Mouse (Mus musculus): ENCODE data around the gene Slc16a12. TPM values are rescaled to one million over a fixed set of nuclear protein-coding genes. Genes with fewer than 3 reads are reported as not detected.

Slc16a12 gene
- total and polyA plus RNA-seq, 2 experiments from 2014 or later: 7.2 to 10.3 TPM

DNA sequence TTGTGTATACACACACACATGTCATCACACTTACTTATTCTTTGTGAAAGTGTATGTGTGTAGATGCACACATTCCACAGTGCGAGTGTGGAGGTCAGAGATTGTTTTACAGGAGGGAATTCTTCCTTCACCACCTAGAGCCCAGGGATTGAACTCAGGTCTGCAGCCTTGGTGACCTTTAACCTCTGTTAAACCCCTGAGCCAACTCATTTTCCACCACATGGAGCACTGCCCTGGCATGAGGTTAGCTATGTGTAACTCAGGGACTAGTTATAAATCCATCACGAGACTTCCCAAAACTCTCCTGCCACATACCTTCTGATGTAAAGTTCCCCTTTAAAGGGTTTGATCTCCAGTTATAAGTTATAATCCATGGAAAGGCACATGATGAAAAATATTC, 38.9 kb downstream of the Slc16a12 start:
- H3K4me3 ChIP-seq (ENCODE audit: low read depth, low read length): no peak overlapping the region
- DNase-seq (ENCODE audit: low spot score) (no peak), ATAC-seq (ENCODE audit: insufficient read depth, low read depth) (no peak)
- H3K27me3 ChIP-seq (ENCODE audit: control insufficient read depth, insufficient read depth, low read length): no peaks in the 10 kb centered on the region
- no peaks in the 10 kb centered on the region for H3K36me3 ChIP-seq (replicated peaks; ENCODE audit: control insufficient read depth, insufficient read depth, low read length)
- H3K4me1 ChIP-seq (ENCODE audit: control insufficient read depth, insufficient read depth): 0 out of 2 replicates have a peak, but pooled peaks cover 3% of the 10 kb centered on the region
- no peaks in the 10 kb centered on the region for H3K9me3 ChIP-seq (replicated peaks; ENCODE audit: control insufficient read depth, low read length)
- H3K4me2 ChIP-seq (ENCODE audit: low read depth, low read length): no peak overlapping the region
- H3K9ac ChIP-seq (replicated peaks; ENCODE audit: low read depth, low read length): no peak overlapping the region
- no peak overlapping the region for H3K27ac ChIP-seq (ENCODE audit: low read depth)
- WGBS: 94% methylated on average over 2 of the region's 2 CpGs
- TF ChIP-seq EP300 (IDR thresholded peaks at IDR 0.05; ENCODE audit: low read depth) (no peak), CTCF (IDR thresholded peaks at IDR 0.05; ENCODE audit: low read depth) (no peak)

DNA sequence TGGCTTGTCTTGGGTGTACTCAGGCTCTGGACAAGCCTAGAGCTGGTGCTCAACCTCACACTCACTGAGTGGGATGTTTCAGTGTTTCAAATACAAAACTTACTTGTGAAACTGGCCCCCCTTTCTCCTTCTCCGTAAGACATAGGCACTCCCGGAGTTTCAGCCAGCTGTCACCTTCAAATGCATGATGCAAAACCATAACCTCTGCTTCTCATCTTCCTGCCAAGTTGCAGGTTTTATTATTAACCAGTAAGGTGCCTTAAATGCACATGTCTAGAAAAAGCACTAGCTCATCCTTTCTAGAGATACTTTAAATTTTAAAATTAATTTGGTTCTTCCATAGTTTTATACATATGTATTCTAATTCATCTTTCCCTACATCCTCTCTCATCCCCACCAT, 39.5 kb downstream of the Slc16a12 start:
- no peak for ATAC-seq (ENCODE audit: insufficient read depth, low read depth)
- no peaks in the 10 kb centered on the region for H3K27me3 ChIP-seq (ENCODE audit: control insufficient read depth, insufficient read depth, low read length)
- H3K27ac ChIP-seq (ENCODE audit: low read depth): no peak overlapping the region
- TF ChIP-seq EP300 (IDR thresholded peaks at IDR 0.05; ENCODE audit: low read depth) (no peak), CTCF (IDR thresholded peaks at IDR 0.05; ENCODE audit: low read depth) (no peak)
- no peak overlapping the region for H3K9ac ChIP-seq (replicated peaks; ENCODE audit: low read depth, low read length)
- H3K4me1 ChIP-seq (ENCODE audit: control insufficient read depth, insufficient read depth): 0 out of 2 replicates have a peak, but pooled peaks cover 3% of the 10 kb centered on the region
- no peaks in the 10 kb centered on the region for H3K9me3 ChIP-seq (replicated peaks; ENCODE audit: control insufficient read depth, low read length)
- no peak overlapping the region for H3K4me3 ChIP-seq (ENCODE audit: low read depth, low read length)
- H3K36me3 ChIP-seq (replicated peaks; ENCODE audit: control insufficient read depth, insufficient read depth, low read length): no peaks in the 10 kb centered on the region
- no peak for DNase-seq (ENCODE audit: low spot score)
- WGBS: 57% methylated on average over 2 of the region's 2 CpGs
- no peak overlapping the region for H3K4me2 ChIP-seq (ENCODE audit: low read depth, low read length)

DNA sequence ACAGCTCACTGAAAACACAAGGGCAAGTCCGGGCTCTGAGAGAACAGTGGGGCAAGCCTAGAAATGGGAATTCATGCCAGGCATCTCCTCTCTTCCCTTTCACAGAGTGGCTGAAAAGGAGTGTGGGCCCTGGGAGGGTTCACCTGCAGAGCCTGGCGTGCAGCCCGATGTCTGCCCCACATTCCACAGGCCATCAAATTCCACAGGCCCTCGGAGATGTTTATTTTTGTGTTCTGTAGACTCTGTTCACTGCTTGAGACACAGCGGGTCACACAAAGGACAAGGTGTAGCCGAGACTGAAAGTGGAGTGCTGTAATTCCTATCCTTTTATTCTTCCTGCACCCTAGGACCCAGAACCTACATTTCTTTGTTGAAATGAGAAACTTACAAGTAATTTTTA, 40.8 kb downstream of the Slc16a12 start:
- TF ChIP-seq EP300 (IDR thresholded peaks at IDR 0.05; ENCODE audit: low read depth) (no peak), CTCF (IDR thresholded peaks at IDR 0.05; ENCODE audit: low read depth) (no peak)
- Histone ChIP-seq H3K36me3 (replicated peaks; ENCODE audit: control insufficient read depth, insufficient read depth, low read length) (no peaks in the 10 kb centered on the region), H3K4me2 (ENCODE audit: low read depth, low read length) (peak overlapping the region; percentile 6; the same call in 1 of the 2 replicates), H3K4me1 (ENCODE audit: control insufficient read depth, insufficient read depth) (0 out of 2 replicates have a peak, but pooled peaks cover 3% of the 10 kb centered on the region), H3K9me3 (replicated peaks; ENCODE audit: control insufficient read depth, low read length) (no peaks in the 10 kb centered on the region), H3K4me3 (ENCODE audit: low read depth, low read length) (no peak overlapping the region), H3K27me3 (ENCODE audit: control insufficient read depth, insufficient read depth, low read length) (no peaks in the 10 kb centered on the region), H3K9ac (replicated peaks; ENCODE audit: low read depth, low read length) (no peak overlapping the region), H3K27ac (ENCODE audit: low read depth) (no peak overlapping the region)
- DNase-seq (ENCODE audit: low spot score) (no peak), ATAC-seq (ENCODE audit: insufficient read depth, low read depth) (no peak; the same call in 1 of the 2 replicates)
- 24% methylated on average over 6 of the region's 6 CpGs for WGBS

- Histone ChIP-seq H3K27ac (ENCODE audit: low read depth) (no peak overlapping the region), H3K27me3 (ENCODE audit: control insufficient read depth, insufficient read depth, low read length) (no peaks in the 10 kb centered on the region), H3K9ac (replicated peaks; ENCODE audit: low read depth, low read length) (no peak overlapping the region), H3K4me1 (ENCODE audit: control insufficient read depth, insufficient read depth) (0 out of 2 replicates have a peak, but pooled peaks cover 3% of the 10 kb centered on the region), H3K9me3 (replicated peaks; ENCODE audit: control insufficient read depth, low read length) (no peaks in the 10 kb centered on the region), H3K36me3 (replicated peaks; ENCODE audit: control insufficient read depth, insufficient read depth, low read length) (no peaks in the 10 kb centered on the region), H3K4me3 (ENCODE audit: low read depth, low read length) (no peak overlapping the region), H3K4me2 (ENCODE audit: low read depth, low read length) (no peak overlapping the region)
- no peak for TF ChIP-seq CTCF (IDR thresholded peaks at IDR 0.05; ENCODE audit: low read depth)
- TF ChIP-seq EP300 (IDR thresholded peaks at IDR 0.05; ENCODE audit: low read depth): no peak
- ATAC-seq (ENCODE audit: insufficient read depth, low read depth): no peak
- 95% methylated on average over 1 of the region's 1 CpGs for WGBS
- DNase-seq (ENCODE audit: low spot score): no peak
Measured at GRCm38 (mm10) chr19:34705141-34705540, 41.9 kb downstream of the Slc16a12 start.

DNA sequence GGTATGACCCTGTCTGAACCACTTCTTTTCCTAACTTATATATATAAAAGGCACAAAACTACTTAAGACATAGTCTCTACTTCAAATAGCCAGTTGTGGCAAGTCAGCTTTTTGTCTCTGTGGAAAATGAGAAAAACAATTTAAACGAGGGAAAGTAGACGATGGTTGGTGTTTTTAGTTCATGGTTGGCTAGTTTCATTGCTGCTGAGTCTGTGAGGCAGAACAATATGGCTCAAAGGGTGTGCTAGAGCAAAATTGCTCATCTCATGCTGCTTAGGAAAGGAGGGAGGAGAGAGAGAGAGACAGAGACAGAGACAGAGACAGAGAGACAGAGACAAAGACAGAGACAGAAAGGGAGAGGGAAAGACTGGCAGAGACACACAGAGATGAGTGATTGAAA, 47.8 kb downstream of the Slc16a12 start:
- DNase-seq (ENCODE audit: low spot score) (no peak), ATAC-seq (ENCODE audit: insufficient read depth, low read depth) (no peak)
- Histone ChIP-seq H3K36me3 (replicated peaks; ENCODE audit: control insufficient read depth, insufficient read depth, low read length) (no peaks in the 10 kb centered on the region), H3K9ac (replicated peaks; ENCODE audit: low read depth, low read length) (no peak overlapping the region), H3K27ac (ENCODE audit: low read depth) (no peak overlapping the region), H3K4me2 (ENCODE audit: low read depth, low read length) (no peak overlapping the region), H3K9me3 (replicated peaks; ENCODE audit: control insufficient read depth, low read length) (no peaks in the 10 kb centered on the region), H3K27me3 (ENCODE audit: control insufficient read depth, insufficient read depth, low read length) (no peaks in the 10 kb centered on the region), H3K4me1 (ENCODE audit: control insufficient read depth, insufficient read depth) (no peaks in the 10 kb centered on the region), H3K4me3 (ENCODE audit: low read depth, low read length) (no peak overlapping the region)
- 88% methylated on average over 2 of the region's 2 CpGs for WGBS
- no peak for TF ChIP-seq EP300 (IDR thresholded peaks at IDR 0.05; ENCODE audit: low read depth)
- no peak for TF ChIP-seq CTCF (IDR thresholded peaks at IDR 0.05; ENCODE audit: low read depth)

- ATAC-seq (ENCODE audit: insufficient read depth, low read depth): no peak
- Histone ChIP-seq H3K9ac (replicated peaks; ENCODE audit: low read depth, low read length) (no peak overlapping the region), H3K9me3 (replicated peaks; ENCODE audit: control insufficient read depth, low read length) (no peaks in the 10 kb centered on the region), H3K4me3 (ENCODE audit: low read depth, low read length) (no peak overlapping the region), H3K4me2 (ENCODE audit: low read depth, low read length) (no peak overlapping the region), H3K36me3 (replicated peaks; ENCODE audit: control insufficient read depth, insufficient read depth, low read length) (no peaks in the 10 kb centered on the region), H3K27ac (ENCODE audit: low read depth) (no peak overlapping the region), H3K4me1 (ENCODE audit: control insufficient read depth, insufficient read depth) (no peaks in the 10 kb centered on the region), H3K27me3 (ENCODE audit: control insufficient read depth, insufficient read depth, low read length) (no peaks in the 10 kb centered on the region)
- no peak for DNase-seq (ENCODE audit: low spot score)
- 41% methylated on average over 1 of the region's 1 CpGs for WGBS
- TF ChIP-seq EP300 (IDR thresholded peaks at IDR 0.05; ENCODE audit: low read depth): no peak
- TF ChIP-seq CTCF (IDR thresholded peaks at IDR 0.05; ENCODE audit: low read depth): no peak
Measured at GRCm38 (mm10) chr19:34698852-34699251, 48.2 kb downstream of the Slc16a12 start.

Measured in heart, postnatal 0 days (tissue).